Mouse (Mus musculus): ENCODE results near the gene Pacsin2.

- TF ChIP-seq POLR2A (IDR thresholded peaks at IDR 0.05; ENCODE audit: borderline replicate concordance, control insufficient read depth, low read depth, low read length) (no peak), CTCF (IDR thresholded peaks at IDR 0.05; ENCODE audit: control insufficient read depth, insufficient read depth, low read length) (no peak)
These were observed 1.9 kb upstream of the Pacsin2 start for GRCm38 (mm10) chr15:83466331-83466730.

Data from bone marrow, adult 2 months (tissue).